Mouse (Mus musculus) erythroblast, embryonic 14.5 days (primary cell): Measurements from ENCODE around the gene Krtap5-1. TPM values are rescaled to one million over a fixed set of nuclear protein-coding genes. Genes with fewer than 3 reads are reported as not detected.

Experiments used
- H3K27me3 ChIP-seq: 2 replicates; pipeline ENCODE4 v1.6.1; 2012; ENCODE audit warnings: inconsistent platforms; ENCODE audit not compliant: control insufficient read depth
- H3K36me3 ChIP-seq: 2 replicates; pipeline ENCODE4 v1.6.1; 2012; ENCODE audit warnings: mild to moderate bottlenecking, inconsistent platforms; ENCODE audit not compliant: control insufficient read depth
- H3K4me1 ChIP-seq: 2 replicates; pipeline ENCODE4 v1.6.1; 2012; ENCODE audit warnings: inconsistent platforms; ENCODE audit not compliant: control insufficient read depth
- H3K4me3 ChIP-seq: replicated peaks from 2 replicates; pipeline ENCODE3; 2012; ENCODE audit warnings: moderate library complexity, mild to moderate bottlenecking, inconsistent platforms
- H3K9me3 ChIP-seq: 2 replicates; pipeline ENCODE4 v1.6.1; 2012; ENCODE audit warnings: low read length, inconsistent platforms, mixed read lengths; ENCODE audit not compliant: control insufficient read depth
- GATA1 ChIP-seq: IDR thresholded peaks from 2 replicates; pipeline ENCODE4 v1.6.1; 2012; ENCODE audit warnings: low read length, inconsistent platforms, mixed read lengths
- TAL1 ChIP-seq: IDR thresholded peaks from 3 replicates; pipeline ENCODE4 v1.6.1; 2012; ENCODE audit warnings: low read length, inconsistent platforms, mixed read lengths
- polyA plus RNA-seq: library from polyadenylated mRNA; stranded (reverse); fragments of >175 nt; gene quantifications from 2 replicates; pipeline ENCODE4 v1.2.3, GENCODE M21; 2012

The Krtap5-1 gene
- polyA plus RNA-seq, 1 experiment: not detected

- H3K36me3 ChIP-seq: no peaks in the 10 kb centered on the region
- no peaks in the 10 kb centered on the region for H3K4me1 ChIP-seq
- no peaks in the 10 kb centered on the region for H3K9me3 ChIP-seq
- no peak overlapping the region for H3K4me3 ChIP-seq
- TF ChIP-seq GATA1: no peak
- no peak for TF ChIP-seq TAL1
- peaks cover 2% of the 10 kb centered on the region; the same call in 1 of the 2 replicates for H3K27me3 ChIP-seq
Measured at GRCm38 (mm10) chr7:142255517-142255916, 41.4 kb downstream of the Krtap5-1 start.

DNA sequence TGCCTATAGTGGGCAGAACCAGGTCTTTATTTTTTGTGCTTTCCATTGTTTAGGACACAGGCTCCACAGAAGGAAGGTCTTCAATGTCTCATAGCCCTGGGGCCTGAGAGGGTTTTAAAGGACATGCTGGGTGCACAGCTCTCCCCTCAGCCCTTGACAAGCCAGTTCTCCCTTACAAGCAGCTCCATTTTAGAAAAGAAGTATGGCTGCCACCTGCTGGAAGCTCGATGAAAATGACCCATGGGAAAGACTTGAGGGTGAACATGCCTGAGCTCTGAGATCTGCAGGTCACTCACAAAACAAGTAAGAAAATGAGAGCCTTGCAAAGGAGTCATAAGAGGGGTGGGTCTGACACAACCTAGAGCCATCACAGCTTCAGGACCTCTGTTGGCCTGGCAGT is 47.1 kb downstream of the Krtap5-1 start:
- no peaks in the 10 kb centered on the region for H3K27me3 ChIP-seq
- TF ChIP-seq TAL1 (no peak), GATA1 (no peak)

More for the DNA sequence above, 47.1 kb downstream of the Krtap5-1 start:
- Histone ChIP-seq H3K36me3 (no peaks in the 10 kb centered on the region), H3K4me1 (no peaks in the 10 kb centered on the region), H3K4me3 (no peak overlapping the region), H3K9me3 (no peaks in the 10 kb centered on the region)

Other genes with a start within 250 kb of the Krtap5-1 start
- 24.8 and 29.2 TPM in 2 replicates for gene Mob2, start 236.1 kb downstream of the Krtap5-1 start, polyA plus RNA-seq
- 7.6 and 9.7 TPM in 2 replicates for gene Dusp8, start 201.3 kb downstream of the Krtap5-1 start, polyA plus RNA-seq
- gene Gm45618, start 176.4 kb downstream of the Krtap5-1 start, polyA plus RNA-seq: not detected in 2 replicates
- not detected in 2 replicates for gene Gm39115, start 161.1 kb downstream of the Krtap5-1 start, polyA plus RNA-seq
- not detected in 2 replicates for gene Gm45337, start 152.5 kb downstream of the Krtap5-1 start, polyA plus RNA-seq
- gene Gm29735, start 140.0 kb downstream of the Krtap5-1 start, polyA plus RNA-seq: not detected in 2 replicates
- not detected in 2 replicates for gene Gm4553, start 131.4 kb downstream of the Krtap5-1 start, polyA plus RNA-seq
- gene Krtap5-2, start 121.1 kb downstream of the Krtap5-1 start, polyA plus RNA-seq: not detected in 2 replicates
- not detected in 2 replicates for gene Gm10153, start 106.7 kb downstream of the Krtap5-1 start, polyA plus RNA-seq
- not detected in 2 replicates for gene Krtap5-3, start 95.8 kb downstream of the Krtap5-1 start, polyA plus RNA-seq
- not detected in 2 replicates for gene Gm7579, start 85.3 kb downstream of the Krtap5-1 start, polyA plus RNA-seq
- 0.03 TPM in 1 of 2 replicates, not detected in the other for gene Krtap5-5, start 67.1 kb downstream of the Krtap5-1 start, polyA plus RNA-seq
- gene Gm40460, start 56.0 kb downstream of the Krtap5-1 start, polyA plus RNA-seq: not detected in 2 replicates
- gene Gm2431, start 38.8 kb downstream of the Krtap5-1 start, polyA plus RNA-seq: not detected in 2 replicates
- not detected in 2 replicates for gene Gm4559, start 22.8 kb downstream of the Krtap5-1 start, polyA plus RNA-seq
- not detected in 2 replicates for gene Krtap5-4, start 6.4 kb upstream of the Krtap5-1 start, polyA plus RNA-seq
- 0.36 and 0.47 TPM in 2 replicates for gene Ifitm10, start 76.6 kb upstream of the Krtap5-1 start, polyA plus RNA-seq
- gene Gm49369, start 85.5 kb upstream of the Krtap5-1 start, polyA plus RNA-seq: 19.7 and 19.8 TPM in 2 replicates
- 14.4 and 21.7 TPM in 2 replicates for gene Ctsd, start 90.9 kb upstream of the Krtap5-1 start, polyA plus RNA-seq
- gene Syt8, start 137.7 kb upstream of the Krtap5-1 start, polyA plus RNA-seq: not detected in 2 replicates
- gene Tnni2, start 144.7 kb upstream of the Krtap5-1 start, polyA plus RNA-seq: 0.22 TPM in 1 of 2 replicates, not detected in the other
- gene Lsp1, start 163.7 kb upstream of the Krtap5-1 start, polyA plus RNA-seq: 0.05 and 0.21 TPM in 2 replicates
- gene Tnnt3, start 201.7 kb upstream of the Krtap5-1 start, polyA plus RNA-seq: not detected in 2 replicates
- 0.90 and 2.4 TPM in 2 replicates for gene Mrpl23, start 235.6 kb upstream of the Krtap5-1 start, polyA plus RNA-seq